Mouse (Mus musculus) c-Kit-positive CD71-positive TER-119-negative erythroid progenitor cells, embryonic 14.5 days (primary cell): ENCODE data around the gene Polr1d.

ENCODE experiments used
- DNase-seq: peaks from one replicate; pipeline ENCODE4 v3.0.0-alpha.2; 2013; ENCODE audit warnings: low read depth

Polr1d gene

DNA sequence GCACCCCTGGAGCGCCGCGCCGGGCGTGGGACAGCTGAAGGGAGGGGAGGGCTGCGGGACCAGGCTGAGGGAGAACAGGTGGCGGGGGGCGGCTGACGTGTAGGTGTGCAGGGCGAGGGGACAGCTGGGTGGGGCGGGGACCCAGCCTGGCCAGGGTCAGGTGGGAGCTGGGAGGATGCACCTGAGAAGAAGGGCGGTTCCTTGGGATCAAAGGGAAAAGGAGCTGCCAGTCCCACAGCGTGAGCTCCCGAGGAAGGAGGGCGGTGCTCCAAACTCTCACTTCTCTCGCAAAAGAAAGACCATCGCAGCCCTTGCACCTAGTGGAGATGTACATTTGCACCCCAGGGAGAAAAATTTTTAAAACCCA lies at the start of gene Polr1d:
TSS of gene Polr1d (plus strand) at position 252 of the 367 bp plus-strand sequence.
- no peak for DNase-seq

DNA sequence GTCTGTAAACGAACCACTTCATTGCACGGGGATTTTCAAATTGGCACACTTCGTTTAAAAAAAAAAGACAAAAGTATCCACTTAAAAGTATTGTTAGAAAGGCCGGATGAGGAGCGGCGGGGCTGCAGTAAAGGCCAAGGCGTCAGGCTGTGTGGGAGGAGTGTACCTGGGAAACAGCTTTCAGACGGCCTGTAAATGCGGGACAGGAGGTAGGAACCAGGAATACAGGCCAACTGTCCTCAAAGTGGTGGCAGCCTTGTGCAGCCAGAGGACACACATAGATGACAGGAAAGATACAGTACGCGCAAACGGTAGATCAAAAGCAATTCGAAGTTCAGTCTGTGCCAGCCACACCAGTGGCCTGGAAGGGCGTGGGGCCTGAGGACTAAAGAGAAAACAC lies 45.6 kb upstream of the Polr1d start:
- DNase-seq, result no peak

DNA sequence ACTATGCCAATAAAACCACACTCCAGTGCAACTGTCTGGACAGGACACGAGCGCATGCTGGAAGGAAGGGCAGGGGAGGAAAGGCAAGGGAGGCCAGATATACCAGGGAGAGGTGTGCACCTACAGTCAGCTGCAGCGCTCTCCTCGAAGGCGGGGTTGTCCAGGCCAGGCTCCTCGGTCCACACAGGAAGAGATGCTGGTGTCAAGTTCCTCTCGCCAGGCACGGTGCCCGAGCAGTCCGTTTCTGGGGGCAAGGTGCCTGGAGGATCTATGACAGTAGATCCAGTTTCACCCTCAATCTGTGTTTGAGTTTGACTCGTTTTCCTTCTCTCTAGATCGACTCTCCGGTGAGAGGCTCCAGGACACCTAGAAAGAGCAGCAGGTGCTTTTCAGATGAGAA lies 43.7 kb upstream of the Polr1d start:
- no peak for DNase-seq

DNA sequence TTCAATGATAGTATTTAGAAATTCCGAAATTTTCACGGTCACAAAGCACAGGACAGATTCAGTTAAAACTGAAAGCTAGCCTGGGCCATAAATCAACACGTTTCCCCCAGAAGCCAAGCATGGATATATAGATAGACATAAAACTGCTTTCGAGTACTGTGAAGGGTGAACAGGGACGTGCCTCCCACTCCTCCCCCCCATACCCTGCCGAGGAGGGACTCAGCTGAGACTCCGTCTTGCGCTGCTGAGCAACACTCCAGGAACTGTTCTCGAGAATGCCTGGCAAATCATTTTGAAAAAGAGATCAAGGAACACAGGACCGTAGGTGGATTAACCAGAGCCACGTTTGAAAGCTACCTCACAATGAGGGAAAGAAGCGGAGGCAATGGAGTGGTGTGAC lies 42.6 kb upstream of the Polr1d start:
- no peak for DNase-seq

DNA sequence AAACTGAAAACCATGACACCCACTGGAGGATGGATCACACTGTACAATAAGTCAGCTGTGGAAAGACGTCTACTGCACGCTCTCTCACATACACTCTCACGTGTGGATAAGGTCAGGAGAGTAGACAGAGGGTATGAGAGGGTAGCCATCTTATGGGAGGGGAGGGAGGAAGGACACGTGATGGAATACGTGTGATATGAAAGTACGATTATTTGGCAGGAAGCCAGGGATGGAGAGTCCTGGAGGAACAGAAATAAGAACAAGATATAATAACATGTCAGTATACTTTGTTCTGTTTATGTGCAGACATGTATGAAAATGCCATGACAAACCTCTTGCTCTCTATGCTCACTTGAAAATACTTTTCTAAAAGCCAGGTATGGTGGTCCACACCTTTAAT lies 41.5 kb upstream of the Polr1d start:
- no peak for DNase-seq

DNA sequence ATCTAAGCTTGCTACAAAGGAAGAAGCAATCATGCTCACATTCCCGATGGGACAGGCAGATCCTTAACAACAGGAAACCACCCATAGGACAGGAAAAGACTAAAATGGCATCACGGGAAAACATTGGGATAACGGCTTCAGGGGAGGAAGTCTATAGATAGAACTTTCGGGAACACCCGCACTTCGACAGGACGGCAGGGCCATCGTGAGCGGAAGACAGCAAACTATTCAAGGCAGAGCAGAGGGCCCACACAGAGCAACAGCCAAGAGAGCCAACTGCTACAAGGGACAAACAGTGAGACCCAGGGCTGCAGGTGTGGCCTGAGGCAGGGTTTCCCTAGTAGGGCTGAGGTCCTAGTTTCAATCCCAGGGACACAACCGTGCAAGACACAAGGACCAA lies 40.8 kb upstream of the Polr1d start:
- no peak for DNase-seq

DNA sequence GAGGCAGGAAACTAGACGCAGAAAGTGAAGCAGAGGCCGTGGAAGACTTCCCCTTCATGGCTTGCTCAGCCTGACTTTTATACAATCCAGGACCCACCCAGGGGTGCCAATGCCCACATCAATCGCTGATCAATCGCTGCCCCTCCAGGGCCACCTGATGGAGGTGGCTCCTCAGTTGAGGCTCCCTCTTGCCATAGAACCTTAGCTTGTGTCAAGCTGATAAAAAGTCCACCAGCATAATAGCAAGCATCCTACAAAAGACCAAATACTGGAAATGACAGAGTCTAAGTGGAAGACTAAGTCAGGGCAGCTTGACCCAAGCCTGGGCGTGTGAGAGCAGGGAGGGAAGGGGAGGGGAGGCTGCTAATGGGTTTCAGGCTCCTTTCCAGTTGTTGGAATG lies 40.2 kb upstream of the Polr1d start:
- DNase-seq, result no peak

DNA sequence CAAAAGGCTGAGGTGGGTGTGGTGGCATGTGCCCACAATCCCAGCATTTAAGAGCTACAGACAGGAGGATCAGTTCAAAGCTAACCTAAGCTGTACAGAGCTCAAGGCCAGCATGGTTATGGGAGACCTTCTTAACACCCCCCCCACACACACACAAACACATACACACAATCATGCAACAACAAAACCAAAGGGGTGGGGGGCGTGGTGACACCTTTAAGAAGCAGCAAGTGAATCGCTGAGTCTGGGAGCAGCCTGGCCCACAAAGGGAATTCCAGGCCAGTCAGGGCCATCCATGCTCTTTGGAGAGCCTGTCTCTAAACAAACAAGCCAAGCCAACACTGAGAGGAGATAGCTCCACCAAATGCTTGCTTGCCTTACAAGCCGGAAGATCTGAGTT lies 39.2 kb upstream of the Polr1d start:
- DNase-seq, result no peak

DNA sequence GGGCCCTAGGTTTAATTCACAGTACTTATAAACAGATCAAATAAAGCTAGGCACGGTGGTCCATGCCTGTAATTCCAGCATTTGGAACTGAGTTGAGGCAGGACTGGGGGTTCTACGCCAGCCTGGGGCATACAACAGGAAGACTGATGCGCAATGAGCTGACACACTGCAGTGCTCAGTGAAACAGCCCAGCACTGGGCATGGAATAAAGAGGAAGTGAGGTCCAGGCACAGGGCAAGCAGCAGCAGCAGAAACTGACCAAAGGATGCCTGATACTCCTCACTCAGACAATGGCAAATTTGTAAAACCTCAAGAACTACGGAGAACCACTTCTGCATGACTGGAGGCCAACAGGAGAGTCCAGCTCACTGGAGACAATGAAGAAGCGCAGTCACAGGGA lies 37.5 kb upstream of the Polr1d start:
- DNase-seq, result no peak

DNA sequence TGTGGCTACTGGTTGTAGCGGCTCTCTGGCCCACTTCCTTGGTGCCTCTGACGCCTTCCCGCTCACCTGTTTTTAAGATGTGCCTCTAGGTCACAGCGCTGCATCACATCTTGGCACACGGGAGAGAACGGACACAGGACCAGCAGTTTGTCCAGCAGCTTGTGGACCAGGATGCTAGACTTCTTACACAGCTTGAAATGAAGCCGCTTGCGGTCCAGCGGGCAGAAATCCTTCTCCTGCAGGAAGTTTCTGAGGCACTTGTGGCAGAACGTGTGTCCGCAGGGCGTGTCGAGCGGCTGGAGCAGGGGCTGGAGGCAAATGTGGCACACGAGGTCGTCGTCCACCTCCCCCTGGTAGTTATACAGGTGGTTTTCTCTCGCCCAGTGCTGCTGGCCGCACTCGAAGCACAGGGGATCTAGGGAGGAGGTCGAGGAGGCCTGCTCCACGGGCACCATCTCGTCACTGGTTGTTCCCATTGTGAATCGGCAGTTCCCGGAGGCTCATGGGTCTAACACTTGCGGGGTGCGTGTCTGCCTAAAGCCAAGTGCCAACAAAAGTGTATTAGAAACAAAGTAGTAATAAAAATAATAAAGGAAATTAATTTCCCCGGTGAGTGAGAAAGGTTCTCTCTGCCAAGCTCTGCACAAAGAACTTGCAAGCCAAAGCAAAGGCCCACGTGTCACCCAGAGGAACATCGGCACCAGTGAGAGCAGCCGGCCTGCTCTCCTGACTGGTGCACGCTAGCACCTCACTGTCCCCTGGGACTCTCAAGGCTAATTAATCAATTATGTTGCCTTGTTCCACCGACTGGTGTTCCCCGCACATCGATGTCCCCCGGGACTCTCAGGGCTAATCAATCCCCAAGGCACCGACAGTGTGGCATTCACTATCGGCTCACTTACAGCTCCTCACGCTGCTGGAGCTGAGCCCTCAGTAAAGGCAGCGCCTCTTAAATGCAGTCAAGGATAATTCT lies 34.6 kb upstream of the Polr1d start:
- DNase-seq, result no peak

DNA sequence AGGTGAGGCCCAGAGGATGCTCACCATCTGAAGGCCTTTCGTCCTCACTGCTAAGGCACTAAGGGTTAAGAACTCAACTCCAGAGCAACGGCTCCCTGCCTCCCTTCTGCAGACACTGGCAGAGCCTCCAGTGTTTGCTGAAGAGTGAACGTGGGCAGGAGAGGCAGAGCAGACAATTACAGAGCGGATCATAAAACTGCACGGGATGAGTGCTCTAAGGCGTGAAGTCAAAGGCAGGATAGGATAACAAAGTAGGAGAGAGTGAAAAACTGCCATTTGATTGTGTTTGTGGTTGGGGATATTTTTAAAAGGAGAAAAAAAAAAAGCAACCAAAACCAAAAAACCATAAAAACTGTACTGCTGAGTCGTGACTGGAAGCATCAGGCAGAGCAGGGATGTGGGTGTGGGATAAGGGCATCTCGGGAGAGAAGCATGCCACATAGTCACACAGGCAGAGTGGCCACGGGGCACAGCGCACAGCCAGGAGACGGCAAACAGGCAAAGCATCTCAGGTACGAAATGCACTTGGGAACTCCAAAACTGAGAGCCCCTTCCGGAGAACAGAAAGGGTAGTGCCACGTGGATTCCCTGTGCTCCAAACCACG lies 33.5 kb upstream of the Polr1d start:
- no peak for DNase-seq

DNA sequence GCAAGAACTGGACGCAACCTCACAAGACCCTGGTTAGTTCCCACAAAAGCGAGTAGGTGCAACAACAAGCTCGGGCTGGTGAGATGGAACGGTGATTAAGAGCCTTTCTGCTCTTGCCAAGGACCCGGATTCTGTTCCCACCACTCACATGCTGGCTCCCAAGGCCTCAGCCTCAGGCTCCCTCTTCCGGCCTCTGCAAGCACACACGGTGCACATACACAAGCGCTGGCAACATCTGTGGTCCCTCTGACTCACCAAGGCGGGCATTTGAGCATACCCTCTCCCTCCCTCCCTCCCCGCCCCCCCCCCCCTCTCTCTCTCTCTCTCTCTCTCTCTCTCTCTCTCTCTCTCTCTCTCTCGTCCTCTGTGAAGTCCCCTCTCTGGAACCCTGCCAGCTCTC lies 31.5 kb upstream of the Polr1d start:
- no peak for DNase-seq

DNA sequence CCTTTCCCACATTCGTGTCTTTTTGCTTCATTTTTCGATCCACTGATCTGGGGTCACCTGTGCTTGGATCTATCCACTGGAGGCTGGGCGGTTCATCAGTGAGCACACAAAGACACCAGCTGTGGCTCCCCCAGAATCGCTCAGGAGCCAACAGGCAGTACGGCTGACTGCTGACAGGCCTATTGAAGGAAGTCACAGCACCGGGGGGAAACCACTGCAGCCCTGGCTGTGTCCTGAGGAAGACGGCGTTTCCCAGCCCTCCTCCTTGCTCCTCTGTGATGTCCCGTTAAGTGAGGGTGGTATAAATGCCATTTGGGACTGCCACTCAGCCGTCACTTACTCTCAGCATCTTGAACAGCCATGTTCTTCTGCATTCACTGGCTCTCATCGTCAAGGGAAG lies 30.9 kb upstream of the Polr1d start:
- DNase-seq, result no peak

DNA sequence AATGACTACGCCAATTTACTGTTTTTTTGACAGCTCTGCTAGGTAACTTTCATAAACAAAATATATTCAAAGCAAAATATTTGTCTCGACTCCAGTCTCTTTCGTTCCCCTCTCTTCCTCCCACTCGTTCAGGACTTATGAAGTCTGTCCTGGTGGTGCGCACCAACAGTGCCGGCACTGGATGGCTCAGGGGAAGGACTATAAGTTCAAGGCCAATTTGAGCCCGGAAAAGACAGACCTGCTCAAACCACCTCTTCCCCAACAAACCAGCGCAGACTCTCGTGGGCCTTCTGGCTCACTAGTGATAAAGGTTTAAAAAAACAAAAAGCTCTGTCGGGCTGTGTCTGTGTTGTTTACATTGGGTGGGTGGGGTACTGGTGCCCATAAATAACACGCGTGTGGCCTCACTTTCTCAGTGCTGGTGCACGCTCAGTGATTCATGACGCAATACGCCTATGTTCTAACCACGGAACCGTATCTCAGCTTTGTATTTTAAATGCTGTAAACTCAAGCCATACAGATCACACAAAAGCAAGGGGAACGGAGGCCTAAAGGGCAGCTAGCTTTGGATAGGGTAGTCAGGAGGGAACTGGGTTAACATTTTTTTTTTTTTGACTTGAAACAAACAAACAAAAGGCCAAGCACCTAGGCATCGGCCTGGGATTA lies 27.2 kb upstream of the Polr1d start:
- DNase-seq, result no peak

DNA sequence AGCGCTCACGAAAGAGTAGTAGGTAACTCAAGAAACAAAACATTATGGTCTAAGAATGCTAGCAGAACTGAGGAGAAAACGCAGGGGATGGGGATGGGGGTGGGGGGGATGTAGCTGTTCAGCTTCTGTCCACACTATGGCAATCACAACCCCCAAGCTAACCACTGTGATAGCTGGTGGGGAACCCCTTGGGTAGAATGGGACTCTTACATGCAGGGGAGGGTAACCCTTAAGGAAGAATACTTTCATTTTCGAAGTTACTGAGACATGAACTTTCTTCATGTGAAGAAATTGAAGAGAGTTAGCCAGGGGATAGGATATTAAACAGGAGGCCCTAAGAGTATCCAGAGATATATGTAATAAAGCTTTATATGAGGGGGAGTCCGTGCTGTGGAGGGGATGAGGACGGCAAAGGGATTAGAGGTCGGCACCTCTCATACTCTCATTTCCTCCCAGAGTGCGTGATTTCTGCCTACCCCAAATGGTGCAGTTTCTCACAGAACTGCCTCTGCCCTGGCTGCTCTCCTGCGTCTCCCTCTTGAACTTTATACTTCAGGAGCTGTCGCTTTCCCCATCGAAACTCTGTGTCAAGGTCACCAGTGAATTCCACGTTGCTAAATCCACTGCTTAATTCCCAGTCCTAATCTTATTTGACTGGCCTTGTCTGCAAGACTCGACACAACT lies 25.9 kb upstream of the Polr1d start:
- DNase-seq, result no peak

DNA sequence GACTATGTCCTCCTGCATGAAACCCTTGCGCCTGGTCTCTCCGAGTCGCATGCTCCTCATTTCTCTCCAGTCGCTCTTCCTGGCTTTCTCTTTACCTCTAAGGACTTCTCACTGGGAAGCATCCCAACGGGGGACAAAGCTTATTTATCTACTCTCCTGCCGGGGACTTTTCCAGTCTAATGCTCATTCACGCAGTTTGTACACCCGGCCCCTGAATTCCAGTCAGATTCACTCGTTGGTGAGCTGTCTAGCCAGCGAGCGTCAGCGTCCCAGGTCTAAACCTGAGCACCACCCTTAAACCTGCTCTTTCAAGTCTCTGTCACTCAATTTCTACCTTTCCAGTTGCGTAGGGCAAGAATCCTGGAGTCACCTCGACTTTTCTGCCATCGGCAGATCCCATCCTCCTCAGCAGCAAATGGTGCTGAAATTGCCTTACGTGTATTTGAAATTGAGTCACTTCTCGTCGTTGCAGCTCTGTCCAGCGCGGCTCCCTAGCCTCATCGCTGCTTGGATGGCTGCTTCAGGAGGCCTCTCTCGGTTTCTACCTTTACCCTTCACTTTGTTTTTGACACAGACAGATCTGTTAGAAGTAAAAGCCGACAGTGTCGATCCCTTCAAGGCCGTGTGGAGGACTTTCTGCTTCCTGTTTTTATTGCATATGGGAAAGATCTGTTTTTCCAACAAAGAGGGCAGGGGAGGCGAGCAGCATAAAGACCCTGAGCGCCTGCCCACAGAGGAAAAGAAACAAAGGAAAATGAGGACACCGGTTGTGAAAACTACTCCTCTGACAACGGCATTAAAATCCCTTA lies 25.1 kb upstream of the Polr1d start:
- no peak for DNase-seq

DNA sequence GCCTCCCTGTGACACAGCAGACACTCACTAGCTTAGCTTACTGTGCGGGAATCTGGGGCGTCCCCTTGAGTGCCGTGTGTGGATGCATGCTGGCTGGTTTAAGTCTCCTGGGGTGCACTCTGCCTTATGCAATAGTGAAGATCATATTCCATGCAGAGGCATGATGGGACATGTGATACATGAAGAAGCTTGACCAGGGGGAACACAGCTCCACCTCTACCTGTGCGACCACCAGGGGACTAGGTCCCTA lies 24.6 kb upstream of the Polr1d start:
- no peak for DNase-seq

DNA sequence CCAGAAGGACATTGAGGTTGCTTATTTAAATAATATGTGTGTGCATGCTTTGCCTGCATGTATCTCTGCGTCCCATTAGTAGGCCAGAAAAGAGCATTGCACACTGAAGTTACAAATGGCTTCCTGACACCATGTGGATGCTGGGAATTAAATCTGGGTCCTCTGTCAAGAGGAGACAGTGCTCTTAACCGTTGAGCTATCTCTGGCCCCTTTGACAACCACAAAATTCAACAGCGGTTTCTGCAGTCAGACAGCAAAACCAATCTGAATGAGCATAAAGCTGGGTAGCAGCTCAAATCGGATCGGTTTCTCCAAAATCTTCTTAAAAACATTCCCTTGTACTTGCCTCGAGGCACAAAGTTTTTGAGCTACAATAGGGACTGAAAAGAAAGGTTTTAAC lies 23.8 kb upstream of the Polr1d start:
- no peak for DNase-seq

DNA sequence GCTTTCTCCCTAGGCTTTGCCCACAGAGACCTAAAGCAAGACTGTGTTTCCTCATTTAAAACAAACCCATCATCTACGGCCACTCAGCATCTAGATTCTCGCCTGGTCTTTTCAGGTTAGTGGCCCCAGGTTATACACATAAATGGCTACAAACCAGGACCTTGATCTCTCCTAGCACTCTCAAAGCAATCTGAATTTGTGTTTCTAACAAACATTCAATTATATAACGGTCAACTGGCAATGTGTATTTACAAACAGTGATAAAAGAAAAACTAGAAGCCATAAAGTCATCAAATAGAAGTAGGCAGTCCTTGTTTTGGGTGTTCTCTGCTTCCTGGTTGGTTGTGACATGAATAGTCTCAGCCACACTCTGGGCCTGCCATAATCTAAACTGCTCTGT lies 23.4 kb upstream of the Polr1d start:
- DNase-seq, result no peak

DNA sequence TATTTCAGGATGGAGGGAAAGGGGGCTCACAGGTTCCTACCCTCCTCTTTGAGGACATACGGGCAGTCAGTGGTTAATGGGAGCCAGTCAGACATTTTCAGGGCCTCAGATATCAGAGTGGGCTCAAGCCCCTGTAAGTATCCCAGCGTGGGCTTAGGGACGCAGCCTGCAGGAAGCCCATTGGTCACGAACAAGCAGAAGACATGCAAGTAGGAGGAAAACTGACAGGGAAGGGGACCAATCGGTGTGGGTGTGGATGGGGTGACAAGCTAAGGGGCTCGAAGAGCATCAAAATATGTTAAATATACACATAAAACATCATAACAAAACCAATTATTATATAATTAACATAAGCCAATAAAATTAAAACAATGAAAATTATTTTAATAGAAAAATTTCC lies 22.5 kb upstream of the Polr1d start:
- DNase-seq, result no peak

DNA sequence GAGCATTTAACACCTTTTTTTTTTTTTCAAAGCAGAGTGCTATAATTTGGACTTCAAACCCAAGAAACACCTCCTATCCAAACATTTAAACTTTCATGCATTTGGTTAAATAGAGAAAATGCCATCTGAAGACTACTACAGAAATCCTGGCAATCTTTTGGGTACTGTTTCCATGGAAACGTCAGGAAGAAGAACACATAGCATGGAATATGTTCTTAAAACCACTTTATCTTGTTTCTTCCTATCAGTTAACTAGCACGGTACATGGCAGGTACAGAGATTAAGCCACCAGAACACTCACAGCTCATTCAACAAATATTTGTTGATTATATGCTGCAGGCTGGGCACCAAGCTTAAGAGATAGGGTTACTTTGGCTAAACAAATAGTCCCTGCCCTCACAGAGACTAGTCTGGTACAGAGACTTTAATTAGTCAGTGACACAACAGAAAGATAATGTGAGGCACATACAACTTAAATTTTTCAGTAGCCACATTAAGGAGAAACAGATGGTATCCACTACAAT lies 22.0 kb upstream of the Polr1d start:
- DNase-seq, result no peak
